Mouse (Mus musculus) forebrain, embryonic 13.5 days (tissue): ENCODE measurements around the gene Dennd1a. TPM values are rescaled to one million over a fixed set of nuclear protein-coding genes. Genes with fewer than 3 reads are reported as not detected.

Experiments used
- ATAC-seq: fragments of 200-750 bp; cut with Nextera tagmentation; 2 replicates; pipeline ENCODE4 v1.8.0; 2017
- H3K27ac ChIP-seq: fragments of 300-500 bp; sonication (generic); 2 replicates; pipeline ENCODE4 v1.5.1; 2015; ENCODE audit warnings: inconsistent platforms, mild to moderate bottlenecking, moderate library complexity
- H3K27me3 ChIP-seq: fragments of 300-500 bp; sonication (generic); 2 replicates; pipeline ENCODE4 v1.6.1; 2015; ENCODE audit warnings: mild to moderate bottlenecking, inconsistent platforms
- H3K36me3 ChIP-seq: fragments of 300-500 bp; sonication (generic); 2 replicates; pipeline ENCODE4 v1.6.1; 2015; ENCODE audit warnings: mild to moderate bottlenecking, inconsistent platforms; ENCODE audit not compliant: poor library complexity, severe bottlenecking
- H3K4me1 ChIP-seq: fragments of 300-500 bp; sonication (generic); 2 replicates; pipeline ENCODE4 v1.6.1; 2015; ENCODE audit warnings: inconsistent platforms
- H3K4me2 ChIP-seq: fragments of 300-500 bp; sonication (generic); 2 replicates; pipeline ENCODE4 v1.6.1; 2015; ENCODE audit warnings: inconsistent platforms, mild to moderate bottlenecking, moderate library complexity
- H3K4me3 ChIP-seq: fragments of 300-500 bp; sonication (generic); 2 replicates; pipeline ENCODE4 v1.5.1; 2015; ENCODE audit warnings: mild to moderate bottlenecking, inconsistent platforms
- H3K9ac ChIP-seq: fragments of 300-500 bp; sonication (generic); 2 replicates; pipeline ENCODE4 v1.6.1; 2015; ENCODE audit warnings: mild to moderate bottlenecking, inconsistent platforms
- H3K9me3 ChIP-seq: fragments of 300-500 bp; sonication (generic); replicated peaks from 2 replicates; pipeline ENCODE4 v1.6.1; 2016; ENCODE audit warnings: inconsistent platforms
- WGBS: fragments of 180-500 bp; shearing (Covaris S2); methylation state at CpG from one replicate; pipeline ENCODE4 v1.1.7; 2015; 5-methylcytosine and 5-hydroxymethylcytosine counted together
- polyA plus RNA-seq: library from polyadenylated mRNA; unstranded; fragments of >200 nt; fragmentation: Nextera tagmentation; extraction: Ambion mirVana; gene quantifications from 2 replicates; pipeline ENCODE4 v1.2.1, GENCODE M21; 2015

Dennd1a gene
- polyA plus RNA-seq, 1 experiment from 2014 or later, result 17.7 TPM

DNA sequence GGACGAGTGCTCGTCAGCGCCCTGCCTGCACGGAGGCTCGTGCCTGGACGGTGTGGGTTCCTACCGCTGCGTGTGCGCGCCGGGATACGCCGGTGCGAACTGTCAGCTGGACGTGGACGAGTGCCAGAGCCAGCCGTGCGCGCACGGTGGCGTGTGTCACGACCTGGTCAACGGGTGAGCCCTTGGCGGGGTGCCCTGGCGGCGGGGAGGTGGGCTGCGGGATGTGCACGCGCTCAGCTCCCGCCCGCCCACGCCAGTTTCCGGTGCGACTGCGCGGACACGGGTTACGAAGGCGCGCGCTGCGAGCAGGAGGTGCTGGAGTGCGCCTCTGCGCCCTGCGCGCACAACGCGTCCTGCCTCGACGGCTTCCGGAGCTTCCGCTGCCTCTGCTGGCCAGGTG, 500.7 kb downstream of the Dennd1a start:
- ATAC-seq, result no peak
- Histone ChIP-seq H3K27me3 (no peaks in the 10 kb centered on the region), H3K4me2 (peak overlapping the region; percentile 39), H3K4me3 (peak overlapping the region; percentile 19), H3K4me1 (peaks cover 35% of the 10 kb centered on the region), H3K9me3 (no peaks in the 10 kb centered on the region), H3K36me3 (peaks cover 65% of the 10 kb centered on the region), H3K27ac (no peak overlapping the region), H3K9ac (no peak overlapping the region)
- 43% methylated on average over 52 of the region's 52 CpGs for WGBS

GRCm38 (mm10) chr2:37784473-37784872, 502.7 kb downstream of the Dennd1a start:
- no peak overlapping the region for H3K4me3 ChIP-seq
- H3K4me1 ChIP-seq, result peaks cover 55% of the 10 kb centered on the region
- WGBS, result 85% methylated on average over 5 of the region's 5 CpGs
- H3K4me2 ChIP-seq, result no peak overlapping the region
- H3K9ac ChIP-seq, result no peak overlapping the region
- no peak for ATAC-seq
- H3K9me3 ChIP-seq, result no peaks in the 10 kb centered on the region
- no peaks in the 10 kb centered on the region for H3K27me3 ChIP-seq
- H3K36me3 ChIP-seq, result peaks cover 45% of the 10 kb centered on the region
- H3K27ac ChIP-seq, result no peak overlapping the region

DNA sequence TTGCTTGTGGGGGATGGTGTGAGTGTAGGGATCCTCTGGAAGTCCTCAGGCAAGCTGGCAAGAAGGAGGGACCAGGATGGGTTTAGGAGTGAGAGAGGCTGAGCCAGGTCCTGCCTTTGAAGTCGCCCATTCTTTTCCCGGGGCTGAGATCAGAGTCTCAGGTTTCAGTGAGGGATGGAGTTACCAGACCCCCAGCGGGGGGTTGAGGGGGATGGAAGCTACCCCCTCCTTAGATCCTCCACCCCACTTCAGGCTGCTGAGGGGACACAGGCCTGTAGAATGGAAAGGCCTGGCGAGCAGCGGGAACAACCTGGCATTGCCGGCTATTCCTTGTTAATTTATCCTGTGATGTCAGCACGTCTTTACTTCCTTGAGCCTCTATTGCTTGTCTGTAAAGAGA, 505.2 kb downstream of the Dennd1a start:
- H3K27ac ChIP-seq, result no peak overlapping the region
- no peak overlapping the region for H3K4me3 ChIP-seq
- peaks cover 34% of the 10 kb centered on the region for H3K36me3 ChIP-seq
- no peak for ATAC-seq
- H3K4me1 ChIP-seq, result peaks cover 58% of the 10 kb centered on the region
- no peak overlapping the region for H3K9ac ChIP-seq
- H3K27me3 ChIP-seq, result no peaks in the 10 kb centered on the region
- no peaks in the 10 kb centered on the region for H3K9me3 ChIP-seq
- no peak overlapping the region; the same call in 1 of the 2 replicates for H3K4me2 ChIP-seq
- WGBS, result 13% methylated on average over 7 of the region's 7 CpGs

DNA sequence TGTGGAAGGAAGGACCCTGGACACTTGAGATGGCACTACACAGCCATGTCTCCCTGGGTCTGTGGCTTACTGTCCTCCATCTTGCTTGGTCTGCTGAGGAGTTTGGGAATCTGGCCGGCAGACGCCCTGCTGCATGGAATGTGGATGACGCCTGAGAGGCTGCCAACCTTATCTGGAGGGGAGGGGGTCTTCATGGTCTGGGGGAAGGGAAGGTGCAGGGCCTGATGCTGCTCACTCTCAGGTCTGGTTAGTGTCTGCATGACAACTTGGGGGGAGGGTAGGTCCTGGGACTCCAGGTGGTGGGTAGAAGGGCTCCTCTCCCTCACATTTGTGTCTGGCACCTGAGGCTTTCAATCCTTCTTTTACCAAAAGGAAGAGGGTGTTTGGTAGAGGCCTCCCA, 505.8 kb downstream of the Dennd1a start:
- Histone ChIP-seq H3K4me2 (no peak overlapping the region; the same call in 1 of the 2 replicates), H3K4me3 (no peak overlapping the region), H3K27ac (peak overlapping the region; percentile 27), H3K36me3 (peaks cover 29% of the 10 kb centered on the region), H3K9me3 (no peaks in the 10 kb centered on the region), H3K27me3 (no peaks in the 10 kb centered on the region), H3K4me1 (peaks cover 62% of the 10 kb centered on the region), H3K9ac (no peak overlapping the region)
- WGBS, result 25% methylated on average over 3 of the region's 3 CpGs
- ATAC-seq, result no peak

- ATAC-seq, result peak; percentile 23
- Histone ChIP-seq H3K4me1 (peaks cover 69% of the 10 kb centered on the region), H3K4me2 (peak overlapping the region; percentile 62), H3K27me3 (no peaks in the 10 kb centered on the region), H3K36me3 (peaks cover 21% of the 10 kb centered on the region), H3K9me3 (no peaks in the 10 kb centered on the region), H3K9ac (peak overlapping the region; percentile 53), H3K27ac (peak overlapping the region; percentile 70), H3K4me3 (peak overlapping the region; percentile 35)
- WGBS, result 1% methylated on average over 14 of the region's 14 CpGs
Measured at GRCm38 (mm10) chr2:37780270-37780929, 506.8 kb downstream of the Dennd1a start.

DNA sequence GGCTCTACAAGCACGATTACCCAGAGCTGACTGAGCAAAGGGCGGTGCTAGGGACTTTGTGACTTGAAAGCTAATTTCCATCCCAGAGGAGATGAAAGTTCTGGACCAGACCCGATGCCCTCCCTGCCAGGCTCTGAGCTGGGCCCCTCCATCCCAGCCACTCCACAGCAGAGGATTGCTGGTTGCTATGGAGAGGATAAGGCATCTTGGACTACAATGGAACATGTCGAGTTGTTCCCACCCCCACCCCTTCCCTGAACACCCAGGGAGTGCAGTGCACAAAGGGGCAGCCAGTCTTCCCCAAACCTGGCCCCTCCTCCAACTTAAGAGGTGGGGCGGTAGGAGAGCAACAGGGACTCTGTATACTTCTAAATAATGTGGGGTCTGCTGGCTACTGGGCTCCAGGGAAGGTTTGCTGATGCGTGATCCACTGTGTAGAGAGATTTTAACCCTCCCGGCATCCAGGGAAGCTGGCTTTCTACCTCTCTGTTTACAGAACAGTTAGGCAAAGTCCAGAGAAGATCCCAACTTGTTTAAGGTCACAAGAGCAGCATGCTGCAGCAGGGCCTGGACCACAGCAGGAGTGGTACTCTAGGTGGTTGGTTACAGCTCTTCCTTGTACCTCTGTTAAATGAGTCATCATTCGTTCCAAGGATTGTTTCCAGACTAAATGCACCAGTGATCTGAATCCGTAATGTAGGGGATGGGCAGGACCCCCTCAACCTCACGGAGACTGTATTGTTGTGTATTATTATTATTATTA, 509.1 kb downstream of the Dennd1a start:
- Histone ChIP-seq H3K9me3 (no peaks in the 10 kb centered on the region), H3K4me3 (peak overlapping the region; percentile 51), H3K4me2 (peak overlapping the region; percentile 66), H3K36me3 (peaks cover 2% of the 10 kb centered on the region; the same call in 1 of the 2 replicates), H3K27ac (peak overlapping the region; percentile 85), H3K4me1 (peaks cover 76% of the 10 kb centered on the region), H3K9ac (peak overlapping the region; percentile 71), H3K27me3 (peaks cover under 1% of the 10 kb centered on the region; the same call in 1 of the 2 replicates)
- peak; percentile 82 for ATAC-seq
- 6% methylated on average over 10 of the region's 10 CpGs for WGBS

DNA sequence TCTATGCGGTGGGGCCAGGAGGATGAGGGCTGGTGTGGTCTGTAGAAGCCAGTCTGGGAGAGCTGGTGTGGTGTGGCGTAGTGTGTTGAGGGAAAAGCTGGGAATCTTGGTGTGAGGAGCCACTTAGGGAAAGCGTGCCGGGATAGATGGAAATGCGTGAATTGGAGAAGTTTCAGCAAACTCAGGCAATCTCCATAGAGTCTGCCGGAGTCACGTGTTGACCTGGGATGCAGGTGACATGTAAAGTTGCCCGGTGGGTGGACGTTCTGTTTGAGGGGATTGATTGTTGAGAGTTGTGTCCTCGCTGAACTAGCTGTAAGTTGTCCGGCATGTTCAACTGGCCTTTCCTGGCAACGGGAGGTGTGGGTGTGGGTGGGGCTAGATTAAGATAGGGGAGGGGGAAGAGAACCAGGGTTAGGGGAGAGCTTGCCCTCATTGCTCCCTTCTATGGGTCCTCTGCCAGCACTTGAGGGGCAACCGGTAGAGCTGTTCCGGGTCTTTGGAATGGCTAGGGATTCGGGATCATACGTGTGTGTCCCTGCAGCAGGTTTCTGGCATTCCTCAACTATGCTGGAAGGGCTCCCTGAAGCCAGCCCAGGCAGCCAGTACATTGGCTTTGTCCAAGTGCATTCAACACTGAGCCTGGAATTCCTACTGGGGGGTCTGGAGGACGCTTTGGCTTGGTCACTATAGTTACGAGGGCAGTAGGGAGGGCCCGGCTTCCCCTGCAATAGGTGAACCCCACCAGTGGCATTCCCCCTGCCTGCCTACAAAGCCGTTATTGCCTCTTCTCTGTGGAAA, 510.4 kb downstream of the Dennd1a start:
- H3K36me3 ChIP-seq, result no peaks in the 10 kb centered on the region
- H3K27ac ChIP-seq, result peak overlapping the region; percentile 85
- H3K4me1 ChIP-seq, result peaks cover 70% of the 10 kb centered on the region
- peaks cover 5% of the 10 kb centered on the region; the same call in 1 of the 2 replicates for H3K27me3 ChIP-seq
- peak overlapping the region; percentile 66 for H3K4me2 ChIP-seq
- H3K9ac ChIP-seq, result peak overlapping the region; percentile 71
- H3K4me3 ChIP-seq, result peak overlapping the region; percentile 51
- ATAC-seq, result no peak
- H3K9me3 ChIP-seq, result no peaks in the 10 kb centered on the region
- 1% methylated on average over 20 of the region's 20 CpGs for WGBS

- peaks cover 70% of the 10 kb centered on the region for H3K4me1 ChIP-seq
- H3K27me3 ChIP-seq, result peaks cover 5% of the 10 kb centered on the region; the same call in 1 of the 2 replicates
- H3K4me3 ChIP-seq, result peak within 1 kb of the TSS; percentile 51
- H3K36me3 ChIP-seq, result no peaks in the 10 kb centered on the region
- H3K9me3 ChIP-seq, result no peaks in the 10 kb centered on the region
- H3K9ac ChIP-seq, result peak within 1 kb of the TSS; percentile 71
- WGBS, result under 1% methylated on average over 15 of the region's 18 CpGs
- peak; percentile 9; the same call in 1 of the 2 replicates for ATAC-seq
- peak within 1 kb of the TSS; percentile 66 for H3K4me2 ChIP-seq
- peak within 1 kb of the TSS; percentile 85 for H3K27ac ChIP-seq
Measured at GRCm38 (mm10) chr2:37776016-37776415, 511.2 kb downstream of the Dennd1a start, which contains the start of gene Crb2. TSS of gene Crb2 (plus strand) at chr2:37776249.

- Histone ChIP-seq H3K4me3 (no peak overlapping the region), H3K4me2 (no peak overlapping the region), H3K36me3 (no peaks in the 10 kb centered on the region), H3K4me1 (peaks cover 56% of the 10 kb centered on the region), H3K27me3 (peaks cover 8% of the 10 kb centered on the region; the same call in 1 of the 2 replicates), H3K9ac (no peak overlapping the region), H3K27ac (no peak overlapping the region), H3K9me3 (no peaks in the 10 kb centered on the region)
- ATAC-seq, result no peak
- 7% methylated on average over 5 of the region's 5 CpGs for WGBS
Measured at GRCm38 (mm10) chr2:37774571-37774970, 512.6 kb downstream of the Dennd1a start.

DNA sequence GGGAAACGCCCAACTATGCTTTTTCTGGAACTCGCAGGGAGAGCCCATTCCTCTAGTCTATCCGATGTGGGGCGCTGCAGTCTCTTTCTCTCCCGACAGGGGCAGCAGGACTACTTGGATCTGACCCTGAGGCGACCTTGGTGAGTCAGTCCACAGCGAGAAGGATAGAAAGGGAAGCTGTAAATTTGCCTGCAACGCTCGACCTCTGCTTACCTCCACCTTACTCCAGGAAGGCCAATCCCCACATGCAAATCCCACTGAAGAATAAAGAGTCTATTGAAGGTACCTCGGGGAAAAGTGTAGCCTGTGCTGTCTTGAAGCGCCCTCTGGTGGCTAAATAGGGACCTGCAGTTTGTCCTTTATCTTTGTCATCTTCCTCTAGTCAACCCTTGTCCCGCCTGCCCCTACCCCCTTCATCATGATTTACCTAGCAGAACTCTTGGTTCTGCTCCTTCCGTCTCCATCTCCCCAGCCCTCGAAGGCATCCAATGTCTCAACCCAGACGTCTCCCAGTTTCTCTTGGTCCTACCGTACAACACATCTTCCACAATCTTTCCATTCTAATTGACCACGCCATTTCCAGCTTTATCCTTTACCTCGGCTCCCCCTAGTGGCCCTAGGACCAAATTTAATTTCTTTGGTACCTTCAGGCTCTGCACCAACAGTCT, 515.4 kb downstream of the Dennd1a start:
- H3K4me1 ChIP-seq, result peaks cover 42% of the 10 kb centered on the region
- H3K36me3 ChIP-seq, result no peaks in the 10 kb centered on the region
- no peak overlapping the region for H3K27ac ChIP-seq
- H3K4me3 ChIP-seq, result peak overlapping the region; percentile 39
- ATAC-seq, result peak; percentile 60
- peak overlapping the region; percentile 40; the same call in 1 of the 2 replicates for H3K9ac ChIP-seq
- H3K27me3 ChIP-seq, result peaks cover 8% of the 10 kb centered on the region; the same call in 1 of the 2 replicates
- no peaks in the 10 kb centered on the region for H3K9me3 ChIP-seq
- 1% methylated on average over 18 of the region's 18 CpGs for WGBS
- peak overlapping the region; percentile 62 for H3K4me2 ChIP-seq

- Histone ChIP-seq H3K9ac (no peak overlapping the region), H3K27ac (no peak overlapping the region), H3K36me3 (no peaks in the 10 kb centered on the region), H3K27me3 (peaks cover 8% of the 10 kb centered on the region; the same call in 1 of the 2 replicates), H3K9me3 (no peaks in the 10 kb centered on the region), H3K4me1 (peaks cover 41% of the 10 kb centered on the region), H3K4me3 (no peak overlapping the region), H3K4me2 (no peak overlapping the region)
- 82% methylated on average over 8 of the region's 8 CpGs for WGBS
- no peak for ATAC-seq
Measured at GRCm38 (mm10) chr2:37769793-37770192, 517.4 kb downstream of the Dennd1a start.
